Mouse (Mus musculus): ENCODE data around the gene Dnase1l2. TPM values are rescaled to one million over a fixed set of nuclear protein-coding genes. Genes with fewer than 3 reads are reported as not detected.
A peak's percentile ranks its signal among the peaks of the same experiment; 100 is the strongest.

Dnase1l2 gene
- polyA plus RNA-seq, 1 experiment from 2014 or later: 1.3 TPM

DNA sequence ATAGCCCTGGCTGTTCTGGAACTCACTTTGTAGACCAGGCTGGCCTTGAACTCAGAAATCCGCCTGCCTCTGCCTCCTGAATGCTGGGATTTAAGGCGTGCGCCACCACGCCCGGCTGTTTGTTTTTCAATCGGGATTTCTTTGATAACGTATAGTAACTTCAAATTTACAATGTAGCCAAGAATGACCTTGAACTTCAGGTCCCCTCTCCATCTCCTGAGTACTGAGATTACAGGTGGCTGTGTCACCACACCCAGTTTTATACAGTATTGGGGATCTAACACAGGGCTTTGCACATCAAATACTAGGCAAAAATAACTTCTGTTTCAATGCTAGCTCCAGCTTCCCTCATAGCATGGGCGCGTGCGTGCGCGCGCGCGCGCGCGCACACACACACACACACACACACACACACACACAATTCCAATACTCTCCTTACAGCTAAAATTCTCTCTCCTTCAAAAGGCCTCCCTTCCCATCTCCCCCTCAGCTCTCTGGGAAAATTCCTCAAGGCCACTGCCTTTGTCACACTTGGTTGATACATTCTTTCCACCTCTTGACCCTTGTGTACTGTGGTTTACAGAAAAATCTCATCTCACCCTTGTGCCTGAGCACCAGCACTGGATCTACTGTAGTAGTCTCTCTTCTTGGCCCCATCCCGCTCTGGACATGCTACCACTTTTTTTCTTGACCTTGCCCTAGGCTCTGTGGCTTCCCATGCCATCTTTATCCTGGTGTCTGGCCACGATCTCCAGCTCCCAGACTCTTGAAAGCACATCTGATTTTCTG is 38.3 kb upstream of the Dnase1l2 start:
- H3K4me3 ChIP-seq (ENCODE audit: low read depth, low read length): no peak overlapping the region
- H3K4me1 ChIP-seq (replicated peaks; ENCODE audit: control insufficient read depth, insufficient read depth, low read length): peaks cover 15% of the 10 kb centered on the region
- ATAC-seq (replicated peaks; ENCODE audit: low FRiP score) (no peak), DNase-seq (ENCODE audit: low spot score) (no peak)
- H3K9ac ChIP-seq (ENCODE audit: low read depth, low read length): no peak overlapping the region
- H3K27me3 ChIP-seq (replicated peaks; ENCODE audit: control insufficient read depth, insufficient read depth, low read length): no peaks in the 10 kb centered on the region; the same call in 1 of the 2 replicates
- peaks cover 9% of the 10 kb centered on the region for H3K36me3 ChIP-seq (ENCODE audit: control insufficient read depth, insufficient read depth, low read length)
- 90% methylated on average over 20 of the region's 20 CpGs for WGBS
- H3K27ac ChIP-seq (ENCODE audit: low read depth, low read length): no peak overlapping the region
- no peaks in the 10 kb centered on the region for H3K9me3 ChIP-seq (ENCODE audit: control insufficient read depth, low read length)
- H3K4me2 ChIP-seq: no peak overlapping the region

GRCm38 (mm10) chr17:24480201-24480826 is 37.4 kb upstream of the Dnase1l2 start:
- Histone ChIP-seq H3K27ac (ENCODE audit: low read depth, low read length) (peak overlapping the region; percentile 16; the same call in 1 of the 2 replicates), H3K9ac (ENCODE audit: low read depth, low read length) (0 out of 2 replicates have a peak overlapping the region, but pooled peaks have one; percentile 3), H3K27me3 (replicated peaks; ENCODE audit: control insufficient read depth, insufficient read depth, low read length) (no peaks in the 10 kb centered on the region; the same call in 1 of the 2 replicates), H3K36me3 (ENCODE audit: control insufficient read depth, insufficient read depth, low read length) (peaks cover 9% of the 10 kb centered on the region), H3K9me3 (ENCODE audit: control insufficient read depth, low read length) (no peaks in the 10 kb centered on the region), H3K4me2 (peak overlapping the region; percentile 87), H3K4me3 (ENCODE audit: low read depth, low read length) (no peak overlapping the region), H3K4me1 (replicated peaks; ENCODE audit: control insufficient read depth, insufficient read depth, low read length) (peaks cover 14% of the 10 kb centered on the region)
- ATAC-seq (replicated peaks; ENCODE audit: low FRiP score): no peak
- WGBS: 54% methylated on average over 3 of the region's 3 CpGs
- DNase-seq (ENCODE audit: low spot score): no peak

DNA sequence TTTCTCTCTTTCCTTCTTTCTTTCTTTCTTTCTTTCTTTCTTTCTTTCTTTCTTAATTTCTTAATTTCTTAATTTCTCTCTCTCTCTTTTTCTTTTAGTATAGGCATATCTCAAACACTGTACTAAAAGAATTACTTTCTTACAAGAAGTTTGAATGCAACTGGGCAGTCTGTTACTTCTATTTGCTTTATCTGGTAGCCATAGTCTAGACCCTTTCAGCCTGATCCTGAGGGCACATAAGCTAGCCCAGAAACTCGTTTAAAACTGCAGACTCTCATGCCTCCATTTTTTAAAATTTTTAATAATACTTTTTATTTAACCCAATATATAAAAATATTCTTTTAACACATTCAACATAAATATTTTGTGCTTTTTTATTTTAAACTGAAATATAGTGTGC is 36.5 kb upstream of the Dnase1l2 start:
- Histone ChIP-seq H3K9ac (ENCODE audit: low read depth, low read length) (peak overlapping the region; percentile 39), H3K36me3 (ENCODE audit: control insufficient read depth, insufficient read depth, low read length) (peaks cover 13% of the 10 kb centered on the region), H3K27me3 (replicated peaks; ENCODE audit: control insufficient read depth, insufficient read depth, low read length) (no peaks in the 10 kb centered on the region), H3K4me1 (replicated peaks; ENCODE audit: control insufficient read depth, insufficient read depth, low read length) (peaks cover 13% of the 10 kb centered on the region), H3K27ac (ENCODE audit: low read depth, low read length) (peak overlapping the region; percentile 64; the same call in 1 of the 2 replicates), H3K9me3 (ENCODE audit: control insufficient read depth, low read length) (no peaks in the 10 kb centered on the region), H3K4me3 (ENCODE audit: low read depth, low read length) (peak overlapping the region; percentile 84), H3K4me2 (peak overlapping the region; percentile 87)
- WGBS: 28% methylated on average over 1 of the region's 1 CpGs
- ATAC-seq (replicated peaks; ENCODE audit: low FRiP score): no peak
- no peak for DNase-seq (ENCODE audit: low spot score)

DNA sequence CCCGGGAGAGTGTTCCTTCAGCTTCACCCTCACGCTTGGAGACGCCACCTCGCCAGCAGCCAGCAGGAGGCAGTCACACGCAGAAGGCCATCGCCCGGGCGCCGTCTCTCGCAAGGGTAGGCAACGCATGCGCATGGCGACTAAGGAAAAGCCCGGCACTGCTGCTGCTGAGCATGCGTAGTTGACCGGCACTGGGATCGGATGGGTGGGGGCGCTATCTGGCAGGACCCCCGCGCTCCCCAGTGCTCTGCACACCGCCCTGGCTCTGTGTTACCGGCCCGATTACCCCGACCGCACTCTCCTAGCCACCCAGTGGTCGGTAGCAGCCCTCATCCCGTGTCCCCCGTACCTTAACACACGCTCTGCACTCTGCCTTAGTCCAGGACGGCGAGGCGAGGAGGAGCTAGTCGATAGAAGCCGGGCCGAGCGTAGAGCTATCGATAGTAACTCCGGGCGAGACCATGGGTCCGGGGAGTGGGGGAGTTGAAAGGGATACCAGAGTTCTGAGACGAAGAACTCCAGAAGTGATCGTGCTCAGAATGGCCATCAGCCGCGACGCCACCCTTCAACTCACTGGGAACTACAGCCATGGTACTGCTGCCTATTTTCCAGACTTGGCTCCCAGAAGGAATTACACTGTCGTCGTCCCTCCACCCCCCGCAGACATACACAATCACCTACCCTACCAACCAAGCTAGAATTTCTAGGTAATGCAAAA is 35.9 kb upstream of the Dnase1l2 start, which contains the start of gene Mlst8:
Gene Mlst8 (minus strand): TSS at position 416 of the 718 bp plus-strand sequence.
- peak within 1 kb of the TSS; percentile 90 for H3K27ac ChIP-seq (ENCODE audit: low read depth, low read length)
- no peaks in the 10 kb centered on the region for H3K9me3 ChIP-seq (ENCODE audit: control insufficient read depth, low read length)
- ATAC-seq (replicated peaks; ENCODE audit: low FRiP score) (peak; percentile 93), DNase-seq (ENCODE audit: low spot score) (peak; percentile 97)
- H3K4me2 ChIP-seq: peak within 1 kb of the TSS; percentile 87
- peaks cover 13% of the 10 kb centered on the region for H3K4me1 ChIP-seq (replicated peaks; ENCODE audit: control insufficient read depth, insufficient read depth, low read length)
- under 1% methylated on average over 48 of the region's 48 CpGs for WGBS
- H3K4me3 ChIP-seq (ENCODE audit: low read depth, low read length): peak within 1 kb of the TSS; percentile 84
- H3K9ac ChIP-seq (ENCODE audit: low read depth, low read length): peak within 1 kb of the TSS; percentile 92
- H3K36me3 ChIP-seq (ENCODE audit: control insufficient read depth, insufficient read depth, low read length): peaks cover 14% of the 10 kb centered on the region
- H3K27me3 ChIP-seq (replicated peaks; ENCODE audit: control insufficient read depth, insufficient read depth, low read length): no peaks in the 10 kb centered on the region

GRCm38 (mm10) chr17:24477985-24478600 is 35.2 kb upstream of the Dnase1l2 start:
- H3K9me3 ChIP-seq (ENCODE audit: control insufficient read depth, low read length): no peaks in the 10 kb centered on the region
- peaks cover 14% of the 10 kb centered on the region for H3K4me1 ChIP-seq (replicated peaks; ENCODE audit: control insufficient read depth, insufficient read depth, low read length)
- H3K4me2 ChIP-seq: peak overlapping the region; percentile 87
- 54% methylated on average over 11 of the region's 11 CpGs for WGBS
- H3K9ac ChIP-seq (ENCODE audit: low read depth, low read length): peak overlapping the region; percentile 92
- DNase-seq (ENCODE audit: low spot score) (no peak), ATAC-seq (replicated peaks; ENCODE audit: low FRiP score) (no peak)
- peak overlapping the region; percentile 90; the same call in 1 of the 2 replicates for H3K27ac ChIP-seq (ENCODE audit: low read depth, low read length)
- H3K36me3 ChIP-seq (ENCODE audit: control insufficient read depth, insufficient read depth, low read length): peaks cover 17% of the 10 kb centered on the region
- no peaks in the 10 kb centered on the region for H3K27me3 ChIP-seq (replicated peaks; ENCODE audit: control insufficient read depth, insufficient read depth, low read length)
- H3K4me3 ChIP-seq (ENCODE audit: low read depth, low read length): peak overlapping the region; percentile 84

DNA sequence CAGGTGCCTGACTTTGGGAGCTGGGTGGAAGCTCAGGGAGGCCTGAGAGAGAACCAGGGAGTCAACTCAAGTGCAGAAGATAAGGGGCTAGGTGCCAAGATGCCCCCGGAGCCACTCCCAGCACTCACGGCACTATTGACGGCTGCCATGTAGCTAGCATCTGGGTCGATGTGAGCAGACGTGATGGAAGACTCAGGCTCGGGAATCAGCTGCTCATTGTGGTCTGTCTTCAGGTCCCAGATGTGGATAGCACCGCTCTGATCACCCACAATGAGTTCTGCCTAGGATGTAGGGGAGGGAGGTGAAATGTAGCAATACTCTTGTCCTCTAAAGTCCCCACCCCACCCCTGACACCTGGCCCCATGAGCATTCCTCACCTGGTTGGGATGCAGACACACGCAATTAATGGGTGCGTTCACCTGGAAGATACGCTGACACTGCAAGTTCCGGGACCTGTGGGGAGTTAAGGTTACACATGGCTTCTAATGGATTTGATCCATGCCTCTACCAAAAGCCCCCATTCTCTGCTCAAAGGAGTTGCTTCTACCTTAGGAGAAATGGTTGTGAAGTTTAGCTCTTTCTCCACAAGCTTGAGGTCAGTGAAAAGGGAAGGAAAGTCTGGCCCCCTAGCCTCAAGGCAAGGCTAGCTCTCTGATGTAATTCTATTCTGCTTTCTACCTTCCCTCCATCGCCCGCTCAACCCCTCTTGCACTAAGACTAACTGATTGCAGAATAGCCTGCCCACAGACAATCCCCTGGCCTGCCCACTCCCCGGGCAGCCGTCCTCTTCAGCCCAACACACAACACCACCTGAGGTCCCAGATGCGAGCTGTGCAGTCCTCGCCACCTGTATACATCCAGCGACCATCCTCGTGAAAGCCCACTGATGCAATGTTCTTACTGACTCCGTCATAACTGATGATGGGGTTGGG is 34.4 kb upstream of the Dnase1l2 start:
- ATAC-seq (replicated peaks; ENCODE audit: low FRiP score): no peak
- 91% methylated on average over 20 of the region's 20 CpGs for WGBS
- Histone ChIP-seq H3K4me1 (replicated peaks; ENCODE audit: control insufficient read depth, insufficient read depth, low read length) (peaks cover 21% of the 10 kb centered on the region), H3K27ac (ENCODE audit: low read depth, low read length) (no peak overlapping the region), H3K4me2 (peak overlapping the region; percentile 87), H3K36me3 (ENCODE audit: control insufficient read depth, insufficient read depth, low read length) (peaks cover 20% of the 10 kb centered on the region), H3K27me3 (replicated peaks; ENCODE audit: control insufficient read depth, insufficient read depth, low read length) (no peaks in the 10 kb centered on the region), H3K9ac (ENCODE audit: low read depth, low read length) (peak overlapping the region; percentile 92), H3K9me3 (ENCODE audit: control insufficient read depth, low read length) (no peaks in the 10 kb centered on the region), H3K4me3 (ENCODE audit: low read depth, low read length) (peak overlapping the region; percentile 84)
- no peak for DNase-seq (ENCODE audit: low spot score)

- ATAC-seq (replicated peaks; ENCODE audit: low FRiP score): no peak
- no peak for DNase-seq (ENCODE audit: low spot score)
- Histone ChIP-seq H3K9ac (ENCODE audit: low read depth, low read length) (no peak overlapping the region), H3K27me3 (replicated peaks; ENCODE audit: control insufficient read depth, insufficient read depth, low read length) (no peaks in the 10 kb centered on the region), H3K4me1 (replicated peaks; ENCODE audit: control insufficient read depth, insufficient read depth, low read length) (peaks cover 29% of the 10 kb centered on the region), H3K9me3 (ENCODE audit: control insufficient read depth, low read length) (no peaks in the 10 kb centered on the region), H3K36me3 (ENCODE audit: control insufficient read depth, insufficient read depth, low read length) (peaks cover 24% of the 10 kb centered on the region), H3K4me3 (ENCODE audit: low read depth, low read length) (no peak overlapping the region), H3K27ac (ENCODE audit: low read depth, low read length) (no peak overlapping the region), H3K4me2 (no peak overlapping the region)
- 90% methylated on average over 10 of the region's 10 CpGs for WGBS
Observed at GRCm38 (mm10) chr17:24476022-24476776, 33.3 kb upstream of the Dnase1l2 start.

All from liver, embryonic 11.5 days (tissue).